Mouse (Mus musculus) limb, embryonic 13.5 days (tissue): ENCODE measurements at regions not wholly inside any gene's neighbourhood (a gene's known extent, or its start where the extent isn't known, plus 50 kb on each side); places are given as distances from the start of the nearest gene placed in this dataset.
"Not testable (repeated sequence)": the region's sequence is repeated elsewhere in the genome, so short reads cannot be mapped to it uniquely, and the experiment has no call there.

Experiments used
- ATAC-seq: fragments of 200-750 bp; cut with Nextera tagmentation; 2 replicates; pipeline ENCODE4 v1.8.0; 2017; ENCODE audit warnings: low read depth, moderate number of reproducible peaks, moderate TSS enrichment; ENCODE audit not compliant: low FRiP score
- H3K27ac ChIP-seq: fragments of 300-500 bp; sonication (generic); 2 replicates; pipeline ENCODE4 v1.5.1; 2015; ENCODE audit warnings: inconsistent platforms, mild to moderate bottlenecking, moderate library complexity
- H3K27me3 ChIP-seq: fragments of 300-500 bp; sonication (generic); 2 replicates; pipeline ENCODE4 v1.6.1; 2015; ENCODE audit warnings: mild to moderate bottlenecking, inconsistent platforms
- H3K36me3 ChIP-seq: fragments of 300-500 bp; sonication (generic); 2 replicates; pipeline ENCODE4 v1.6.1; 2015; ENCODE audit warnings: inconsistent platforms, mild to moderate bottlenecking, moderate library complexity
- H3K4me1 ChIP-seq: fragments of 300-500 bp; sonication (generic); 2 replicates; pipeline ENCODE4 v1.6.1; 2015; ENCODE audit warnings: inconsistent platforms
- H3K4me2 ChIP-seq: fragments of 300-500 bp; sonication (generic); replicated peaks from 2 replicates; pipeline ENCODE4 v1.6.1; 2015; ENCODE audit warnings: inconsistent platforms, mild to moderate bottlenecking, moderate library complexity
- H3K4me3 ChIP-seq: fragments of 300-500 bp; sonication (generic); 2 replicates; pipeline ENCODE4 v1.5.1; 2015; ENCODE audit warnings: moderate library complexity, mild to moderate bottlenecking, inconsistent platforms
- H3K9ac ChIP-seq: fragments of 300-500 bp; sonication (generic); 2 replicates; pipeline ENCODE4 v1.6.1; 2015; ENCODE audit warnings: mild to moderate bottlenecking, inconsistent platforms
- H3K9me3 ChIP-seq: fragments of 300-500 bp; sonication (generic); 2 replicates; pipeline ENCODE4 v1.6.1; 2016; ENCODE audit warnings: inconsistent platforms
- WGBS: fragments of 180-500 bp; shearing (Covaris S2); methylation state at CpG from one replicate; pipeline ENCODE4 v1.1.7; 2015; 5-methylcytosine and 5-hydroxymethylcytosine counted together

DNA sequence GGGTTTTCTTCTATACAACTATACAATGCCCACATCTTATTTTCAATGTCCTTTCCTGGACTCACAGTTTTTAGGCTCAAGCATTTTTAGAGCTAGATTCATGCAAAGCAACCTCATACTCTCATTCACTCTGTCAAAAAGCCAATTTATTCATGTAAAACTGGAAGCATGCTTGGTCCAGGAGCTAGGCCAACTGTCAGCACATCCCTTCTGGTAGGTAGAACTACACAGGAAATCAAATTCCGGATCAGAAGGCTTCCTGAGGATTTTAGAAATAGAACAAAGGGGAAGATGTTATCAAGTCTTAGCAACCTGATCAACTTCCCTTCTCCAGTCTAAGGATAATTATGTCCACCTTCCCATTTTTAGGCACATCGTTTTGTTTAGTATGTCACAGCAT lies 432.4 kb upstream of the Tbl1xr1 start:
- 70% methylated on average over 2 of the region's 2 CpGs for WGBS
- no peak for ATAC-seq
- H3K9ac ChIP-seq = no peak overlapping the region
- H3K27me3 ChIP-seq = no peaks in the 10 kb centered on the region
- H3K27ac ChIP-seq = no peak overlapping the region
- no peaks in the 10 kb centered on the region for H3K4me1 ChIP-seq
- no peak overlapping the region for H3K4me2 ChIP-seq
- H3K9me3 ChIP-seq = no peaks in the 10 kb centered on the region
- no peak overlapping the region for H3K4me3 ChIP-seq
- H3K36me3 ChIP-seq = no peaks in the 10 kb centered on the region

DNA sequence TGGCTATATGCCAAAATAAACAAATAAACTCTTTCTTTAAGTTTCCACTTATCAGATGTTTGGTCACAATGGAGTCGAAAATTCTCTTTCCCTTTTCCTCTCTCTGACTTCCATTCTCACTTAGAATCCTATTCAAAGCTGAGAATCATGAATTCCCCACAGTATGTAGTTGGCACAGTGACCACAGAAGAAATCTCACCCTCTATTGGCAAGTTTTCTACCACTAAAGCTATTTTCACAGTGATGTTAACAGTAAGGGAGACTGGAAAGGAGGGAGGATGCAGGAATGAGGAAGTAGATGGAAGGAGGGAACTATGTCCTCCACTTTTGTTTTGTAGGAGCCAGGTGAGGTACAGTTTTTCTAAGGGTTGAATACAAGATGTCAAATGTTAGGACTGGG lies 431.2 kb upstream of the Tbl1xr1 start:
- Histone ChIP-seq H3K9me3 (no peaks in the 10 kb centered on the region), H3K4me3 (no peak overlapping the region), H3K9ac (no peak overlapping the region), H3K27ac (no peak overlapping the region), H3K4me1 (no peaks in the 10 kb centered on the region), H3K36me3 (no peaks in the 10 kb centered on the region), H3K27me3 (no peaks in the 10 kb centered on the region), H3K4me2 (no peak overlapping the region)
- 58% methylated on average over 1 of the region's 1 CpGs for WGBS
- ATAC-seq = no peak

DNA sequence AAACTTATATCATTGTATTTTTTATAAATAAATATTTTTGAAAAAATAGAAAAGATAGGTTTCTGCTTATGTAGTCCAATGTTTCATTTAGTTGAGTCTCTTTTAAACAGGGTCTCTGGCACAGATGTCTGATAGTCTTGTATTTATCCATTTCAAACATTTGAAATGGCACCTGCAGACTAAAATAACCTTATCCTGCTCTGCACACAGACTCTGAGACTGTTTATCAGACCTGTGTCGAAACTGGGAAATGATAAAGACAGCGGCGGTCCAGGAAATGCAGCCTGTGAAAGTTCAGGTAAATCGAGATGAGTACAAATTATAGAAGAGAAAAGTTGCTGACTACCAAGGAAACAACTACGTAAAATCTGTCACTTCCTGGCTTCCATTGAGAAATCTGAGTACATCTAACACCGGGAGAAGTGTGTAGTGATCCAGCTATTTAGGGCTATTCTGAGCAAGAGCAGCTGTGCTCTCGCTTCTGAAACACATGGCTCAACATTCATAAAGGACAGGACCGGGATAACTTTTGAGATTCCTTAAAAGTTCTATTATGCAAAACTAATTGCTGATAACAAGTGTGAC lies 426.5 kb upstream of the Tbl1xr1 start:
- H3K27ac ChIP-seq = no peak overlapping the region
- no peaks in the 10 kb centered on the region for H3K36me3 ChIP-seq
- H3K4me2 ChIP-seq = no peak overlapping the region
- no peaks in the 10 kb centered on the region for H3K4me1 ChIP-seq
- H3K9me3 ChIP-seq = no peaks in the 10 kb centered on the region
- H3K9ac ChIP-seq = no peak overlapping the region
- H3K4me3 ChIP-seq = no peak overlapping the region
- H3K27me3 ChIP-seq = no peaks in the 10 kb centered on the region
- ATAC-seq = no peak
- 69% methylated on average over 8 of the region's 8 CpGs for WGBS

DNA sequence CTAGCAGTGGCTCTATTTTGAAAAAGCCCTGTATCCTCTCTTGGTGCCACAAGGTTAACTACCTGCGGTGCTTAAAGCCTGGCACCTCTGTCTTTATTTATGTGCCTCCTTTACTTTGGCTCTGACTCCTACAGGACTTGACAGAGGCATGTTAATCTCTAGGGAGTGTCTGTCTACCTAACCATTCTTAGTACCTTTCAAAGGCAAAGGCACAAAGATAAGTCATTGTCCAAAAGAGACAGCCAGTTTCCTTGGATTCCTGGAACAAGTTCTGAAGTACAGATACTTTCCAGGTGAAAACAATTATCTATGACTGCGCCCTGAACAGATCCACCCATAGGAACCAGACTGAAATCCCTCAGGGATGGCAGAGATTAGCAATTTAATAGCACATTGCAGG lies 421.2 kb upstream of the Tbl1xr1 start:
- Histone ChIP-seq H3K27ac (no peak overlapping the region), H3K27me3 (no peaks in the 10 kb centered on the region), H3K4me1 (no peaks in the 10 kb centered on the region), H3K4me3 (no peak overlapping the region), H3K9ac (no peak overlapping the region), H3K4me2 (no peak overlapping the region), H3K9me3 (peaks cover 7% of the 10 kb centered on the region; the same call in 1 of the 2 replicates), H3K36me3 (no peaks in the 10 kb centered on the region)
- no peak for ATAC-seq
- WGBS = 76% methylated on average over 2 of the region's 2 CpGs

GRCm38 (mm10) chr3:21667349-21668143 lies 408.9 kb upstream of the Tbl1xr1 start:
- H3K27ac ChIP-seq = no peak overlapping the region

DNA sequence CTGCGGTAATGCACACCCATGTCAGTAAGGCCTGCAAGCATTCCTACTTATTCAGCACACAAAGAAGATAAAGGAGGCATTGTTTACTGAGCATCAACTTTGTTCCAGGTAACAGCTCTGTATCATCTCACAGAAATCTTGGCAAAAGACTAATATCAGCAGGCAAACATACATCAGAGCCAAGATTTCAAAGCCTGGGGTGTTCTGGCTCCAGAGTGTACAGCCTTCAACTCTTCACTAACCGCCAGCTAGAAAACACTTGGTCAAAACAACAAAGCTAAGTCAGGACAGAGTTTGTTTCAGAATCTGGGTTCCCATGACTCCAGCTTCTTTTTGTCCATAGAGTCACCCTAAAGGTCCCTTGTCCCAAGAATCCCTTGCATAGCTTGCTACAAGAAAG lies 404.6 kb upstream of the Tbl1xr1 start:
- no peak for ATAC-seq
- no peaks in the 10 kb centered on the region for H3K27me3 ChIP-seq

More at GRCm38 (mm10) chr3:21667349-21668143, 408.9 kb upstream of the Tbl1xr1 start:
- Histone ChIP-seq H3K4me3 (no peak overlapping the region), H3K4me1 (peaks cover 6% of the 10 kb centered on the region; the same call in 1 of the 2 replicates), H3K36me3 (no peaks in the 10 kb centered on the region), H3K27me3 (no peaks in the 10 kb centered on the region), H3K4me2 (no peak overlapping the region), H3K9me3 (no peaks in the 10 kb centered on the region), H3K9ac (no peak overlapping the region)
- no peak for ATAC-seq
- 57% methylated on average over 5 of the region's 5 CpGs for WGBS

DNA sequence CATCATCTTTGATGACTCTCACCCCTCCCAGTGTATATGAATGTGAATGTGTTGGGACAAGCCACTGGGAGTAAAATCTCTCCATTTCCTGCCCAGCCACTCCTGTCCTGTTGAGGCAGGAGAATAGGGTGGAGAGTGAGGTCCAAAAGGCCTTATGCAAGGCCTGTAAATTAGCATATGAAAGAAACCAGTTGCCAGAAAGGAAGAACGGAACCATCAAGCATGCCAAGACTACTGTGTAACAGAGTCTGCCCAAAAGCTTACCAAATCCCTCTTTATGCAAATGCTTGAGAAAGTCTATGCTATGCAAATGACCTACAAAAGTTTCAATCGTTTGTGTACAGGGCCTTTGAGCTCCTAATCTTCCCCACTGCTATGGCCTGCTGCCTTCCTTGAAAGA lies 404.0 kb upstream of the Tbl1xr1 start:
- Histone ChIP-seq H3K4me2 (no peak overlapping the region), H3K36me3 (no peaks in the 10 kb centered on the region), H3K9ac (no peak overlapping the region), H3K27ac (no peak overlapping the region), H3K27me3 (no peaks in the 10 kb centered on the region), H3K9me3 (no peaks in the 10 kb centered on the region), H3K4me3 (no peak overlapping the region), H3K4me1 (peaks cover 6% of the 10 kb centered on the region; the same call in 1 of the 2 replicates)
- WGBS = 90% methylated on average over 2 of the region's 2 CpGs
- ATAC-seq = no peak

More for the DNA sequence above, 404.6 kb upstream of the Tbl1xr1 start:
- Histone ChIP-seq H3K4me3 (no peak overlapping the region), H3K4me1 (peaks cover 6% of the 10 kb centered on the region; the same call in 1 of the 2 replicates), H3K36me3 (no peaks in the 10 kb centered on the region), H3K9ac (no peak overlapping the region), H3K27ac (no peak overlapping the region), H3K9me3 (no peaks in the 10 kb centered on the region), H3K4me2 (no peak overlapping the region)
- 78% methylated on average over 2 of the region's 2 CpGs for WGBS

GRCm38 (mm10) chr3:21673466-21673865 lies 403.0 kb upstream of the Tbl1xr1 start:
- Histone ChIP-seq H3K27ac (no peak overlapping the region), H3K27me3 (no peaks in the 10 kb centered on the region), H3K4me2 (no peak overlapping the region), H3K36me3 (no peaks in the 10 kb centered on the region), H3K9me3 (no peaks in the 10 kb centered on the region), H3K9ac (no peak overlapping the region), H3K4me3 (no peak overlapping the region), H3K4me1 (peaks cover 6% of the 10 kb centered on the region; the same call in 1 of the 2 replicates)
- 87% methylated on average over 2 of the region's 2 CpGs for whole genome bisulfite sequencing
- no peak for ATAC-seq

DNA sequence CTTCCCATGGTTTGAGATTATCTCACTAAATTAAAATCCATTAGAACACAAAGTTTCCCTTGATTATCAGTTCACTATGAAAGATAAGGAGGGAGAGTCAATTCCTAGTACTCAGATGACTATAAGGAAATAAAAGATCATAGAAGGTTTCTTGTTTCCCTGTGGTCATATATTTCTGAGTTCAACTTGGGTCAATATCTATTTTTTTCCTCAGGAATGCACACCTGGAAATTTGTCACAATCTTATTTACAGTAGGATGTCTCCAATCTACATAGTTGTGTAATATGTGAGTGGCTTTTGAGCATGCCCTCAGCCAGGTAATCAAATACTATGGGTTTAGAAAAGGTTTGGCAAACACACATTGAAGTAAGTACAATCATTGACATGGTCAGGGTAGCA lies 398.2 kb upstream of the Tbl1xr1 start:
- Histone ChIP-seq H3K4me2 (no peak overlapping the region), H3K9me3 (no peaks in the 10 kb centered on the region), H3K9ac (no peak overlapping the region), H3K27ac (no peak overlapping the region), H3K4me3 (no peak overlapping the region), H3K27me3 (no peaks in the 10 kb centered on the region), H3K4me1 (no peaks in the 10 kb centered on the region), H3K36me3 (no peaks in the 10 kb centered on the region)
- ATAC-seq = no peak

DNA sequence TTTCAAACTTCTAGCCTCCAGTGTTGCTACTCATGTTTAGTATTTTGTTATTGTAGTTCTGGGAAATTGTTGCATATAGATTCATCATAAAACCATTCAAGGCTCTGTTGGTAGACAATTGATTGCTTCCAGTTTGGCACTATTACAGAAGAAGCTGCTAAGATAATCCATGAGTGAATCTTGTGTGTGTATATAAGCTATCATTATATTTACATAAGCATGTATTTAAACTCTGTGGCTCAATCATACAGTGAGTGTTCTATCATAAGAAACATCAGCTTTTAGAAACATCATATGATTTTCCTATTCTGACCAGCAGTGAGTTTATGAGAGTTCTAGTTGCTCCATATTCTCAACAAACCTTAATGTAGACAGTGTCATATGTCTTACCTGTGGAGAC lies 397.7 kb upstream of the Tbl1xr1 start:
- Histone ChIP-seq H3K9me3 (no peaks in the 10 kb centered on the region), H3K36me3 (no peaks in the 10 kb centered on the region), H3K4me2 (no peak overlapping the region), H3K4me1 (no peaks in the 10 kb centered on the region), H3K9ac (no peak overlapping the region), H3K4me3 (no peak overlapping the region), H3K27me3 (no peaks in the 10 kb centered on the region), H3K27ac (no peak overlapping the region)
- no peak for ATAC-seq

GRCm38 (mm10) chr3:21697980-21698672 lies 378.3 kb upstream of the Tbl1xr1 start:
- not testable (repeated sequence) for H3K4me2 ChIP-seq, H3K9me3 ChIP-seq, H3K4me3 ChIP-seq, ATAC-seq, H3K4me1 ChIP-seq, H3K9ac ChIP-seq, H3K27ac ChIP-seq, H3K36me3 ChIP-seq, H3K27me3 ChIP-seq
- 59% methylated on average over 1 of the region's 1 CpGs for WGBS

DNA sequence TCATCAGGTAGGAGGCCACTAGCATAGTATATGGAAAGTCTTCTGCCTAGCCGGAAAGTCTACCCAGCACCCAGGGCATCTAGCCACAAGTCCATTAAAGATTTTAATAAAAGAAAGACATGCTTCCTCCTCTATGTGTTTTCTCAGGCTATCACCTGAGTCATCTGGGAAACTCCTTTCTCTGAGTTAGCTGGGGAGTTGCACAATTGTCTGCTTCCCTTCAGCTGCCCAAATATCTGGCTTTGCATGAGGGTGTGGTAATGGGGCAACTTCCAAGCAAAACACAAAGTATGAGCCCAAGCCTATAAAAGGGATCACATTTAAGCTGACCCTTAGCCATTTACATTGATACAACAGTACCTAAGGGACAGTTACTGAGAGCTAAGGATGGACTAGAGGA lies 376.9 kb upstream of the Tbl1xr1 start:
- no peaks in the 10 kb centered on the region for H3K36me3 ChIP-seq
- no peaks in the 10 kb centered on the region for H3K4me1 ChIP-seq
- H3K27ac ChIP-seq = no peak overlapping the region
- H3K4me2 ChIP-seq = no peak overlapping the region
- H3K27me3 ChIP-seq = no peaks in the 10 kb centered on the region
- H3K4me3 ChIP-seq = no peak overlapping the region
- 94% methylated on average over 1 of the region's 1 CpGs for WGBS
- ATAC-seq = no peak
- H3K9ac ChIP-seq = no peak overlapping the region
- no peaks in the 10 kb centered on the region for H3K9me3 ChIP-seq
